Mouse (Mus musculus) testis, adult 10 weeks (tissue): ENCODE results near the gene Olfr63. TPM values are rescaled to one million over a fixed set of nuclear protein-coding genes. Genes with fewer than 3 reads are reported as not detected.

Experiments
- polyA plus RNA-seq: library from polyadenylated mRNA; stranded (reverse); fragments of 350-450 nt; fragmentation: Illumina TruSeq; extraction: RNeasy Lipid Tissue Mini Kit (QIAGEN cat#74804); gene quantifications from one replicate; pipeline ENCODE4 v1.2.3, GENCODE M21; 2014; ENCODE audit warnings: low read depth, low replicate concordance

Olfr63 gene
- polyA plus RNA-seq = not detected

GRCm38 (mm10) chr17:33264376-33264775 lies at the start of gene Olfr63:
Olfr63 (plus strand) TSS chr17:33264676.

GRCm38 (mm10) chr17:33221590-33221989 lies 42.9 kb upstream of the Olfr63 start, which contains the start of gene Olfr1564:
Olfr1564 (minus strand) TSS chr17:33221690.

GRCm38 (mm10) chr17:33254530-33255318 lies 9.8 kb upstream of the Olfr63 start, which contains the start of gene Zfp955a:
Zfp955a (minus strand) TSS chr17:33255145.

GRCm38 (mm10) chr17:33289039-33289875 lies 24.8 kb downstream of the Olfr63 start, which contains the start of gene Zfp955b:
Zfp955b (plus strand) TSS chr17:33289544.

Other genes starting within 250 kb of the Olfr63 start
- gene Zfp763, start 231.3 kb upstream of the Olfr63 start, polyA plus RNA-seq = 5.3 TPM
- gene 4921501E09Rik, start 196.6 kb upstream of the Olfr63 start, polyA plus RNA-seq = 71.2 TPM
- gene Zfp563, start 175.4 kb upstream of the Olfr63 start, polyA plus RNA-seq = 13.9 TPM
- gene Morc2b, start 125.0 kb upstream of the Olfr63 start, polyA plus RNA-seq = 209 TPM
- not detected for gene Olfr55, start 96.2 kb upstream of the Olfr63 start, polyA plus RNA-seq
- not detected for gene Olfr239, start 73.4 kb upstream of the Olfr63 start, polyA plus RNA-seq
- gene Olfr1564, start 43.0 kb upstream of the Olfr63 start, polyA plus RNA-seq = 0.08 TPM
- 26.4 TPM for gene Zfp955a, start 9.5 kb upstream of the Olfr63 start, polyA plus RNA-seq
- gene Zfp955b, start 24.9 kb downstream of the Olfr63 start, polyA plus RNA-seq = 24.8 TPM
- 50.8 TPM for gene Zfp81, start 94.2 kb downstream of the Olfr63 start, polyA plus RNA-seq
- gene Zfp101, start 130.0 kb downstream of the Olfr63 start, polyA plus RNA-seq = 4.0 TPM
- gene Actl9, start 168.2 kb downstream of the Olfr63 start, polyA plus RNA-seq = 80.1 TPM